Mouse (Mus musculus): ENCODE measurements at regions not wholly inside any gene's neighbourhood (a gene's known extent, or its start where the extent isn't known, plus 50 kb on each side); places are given as distances from the start of the nearest gene placed in this dataset.

DNA sequence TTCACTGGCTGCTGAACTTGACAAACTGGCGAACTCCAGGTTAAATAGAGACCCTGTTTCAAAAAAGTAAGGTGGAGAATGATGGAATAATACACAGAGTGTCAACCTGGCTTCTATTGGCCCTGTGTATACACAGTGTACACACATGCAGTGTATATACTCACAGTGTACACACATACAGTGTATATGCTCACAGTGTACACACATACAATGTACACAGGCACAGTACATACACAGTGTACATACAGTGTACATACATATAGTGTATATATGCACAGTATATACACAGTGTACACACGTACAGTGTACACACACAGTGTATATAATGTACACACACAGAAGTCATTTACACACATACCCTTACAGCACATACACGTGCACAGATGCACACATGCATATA, 52.4 kb upstream of the Aldh1b1 start:
- 0 out of 2 replicates have a peak, but pooled peaks cover 6% of the 10 kb centered on the region for H3K4me1 ChIP-seq (replicated peaks; ENCODE audit: control insufficient read depth, insufficient read depth, low read length)
- H3K9ac ChIP-seq (ENCODE audit: low read length), result no peak overlapping the region
- ATAC-seq (replicated peaks; ENCODE audit: low FRiP score, low TSS enrichment, low read depth) (0 out of 2 replicates have a peak, but pooled peaks have one; percentile 60), DNase-seq (ENCODE audit: low spot score) (no peak)
- H3K27ac ChIP-seq (ENCODE audit: low read depth), result no peak overlapping the region
- no peaks in the 10 kb centered on the region for H3K27me3 ChIP-seq (replicated peaks; ENCODE audit: control insufficient read depth, insufficient read depth, low read length)
- no peaks in the 10 kb centered on the region for H3K36me3 ChIP-seq (ENCODE audit: control insufficient read depth, insufficient read depth, low read length)
- no peak overlapping the region for H3K4me3 ChIP-seq (ENCODE audit: low read depth, low read length)
- no peaks in the 10 kb centered on the region for H3K9me3 ChIP-seq (ENCODE audit: control insufficient read depth, low read length)
- 88% methylated on average over 3 of the region's 3 CpGs for WGBS
- H3K4me2 ChIP-seq (ENCODE audit: low read length), result no peak overlapping the region

DNA sequence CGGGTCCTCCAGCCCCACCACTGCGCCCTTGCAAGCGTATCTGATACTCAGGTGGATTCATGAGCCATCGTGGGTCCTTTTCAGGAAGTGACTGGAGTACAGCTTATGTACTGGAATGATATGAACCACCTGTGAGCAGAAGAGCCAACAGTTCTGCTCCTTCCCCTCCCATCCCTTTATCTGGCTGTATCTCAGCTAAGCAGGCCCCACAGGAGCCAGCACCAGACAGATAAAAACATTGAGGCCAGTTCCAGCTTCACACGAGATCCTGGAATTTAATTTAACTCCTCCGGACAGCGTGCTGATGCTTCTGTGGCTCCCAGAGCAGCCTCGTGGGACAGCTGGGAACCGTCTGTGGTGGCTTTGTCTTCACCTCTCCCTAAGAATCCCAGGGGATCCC, 53.1 kb upstream of the Aldh1b1 start:
- H3K27me3 ChIP-seq (replicated peaks; ENCODE audit: control insufficient read depth, insufficient read depth, low read length), result no peaks in the 10 kb centered on the region
- H3K9me3 ChIP-seq (ENCODE audit: control insufficient read depth, low read length), result no peaks in the 10 kb centered on the region
- 0 out of 2 replicates have a peak, but pooled peaks cover 6% of the 10 kb centered on the region for H3K4me1 ChIP-seq (replicated peaks; ENCODE audit: control insufficient read depth, insufficient read depth, low read length)
- H3K4me2 ChIP-seq (ENCODE audit: low read length), result no peak overlapping the region
- H3K27ac ChIP-seq (ENCODE audit: low read depth), result peak overlapping the region; percentile 48; the same call in 1 of the 2 replicates
- DNase-seq (ENCODE audit: low spot score) (no peak), ATAC-seq (replicated peaks; ENCODE audit: low FRiP score, low TSS enrichment, low read depth) (no peak; the same call in 1 of the 2 replicates)
- 28% methylated on average over 9 of the region's 9 CpGs for WGBS
- no peaks in the 10 kb centered on the region for H3K36me3 ChIP-seq (ENCODE audit: control insufficient read depth, insufficient read depth, low read length)
- no peak overlapping the region for H3K4me3 ChIP-seq (ENCODE audit: low read depth, low read length)
- no peak overlapping the region for H3K9ac ChIP-seq (ENCODE audit: low read length)

DNA sequence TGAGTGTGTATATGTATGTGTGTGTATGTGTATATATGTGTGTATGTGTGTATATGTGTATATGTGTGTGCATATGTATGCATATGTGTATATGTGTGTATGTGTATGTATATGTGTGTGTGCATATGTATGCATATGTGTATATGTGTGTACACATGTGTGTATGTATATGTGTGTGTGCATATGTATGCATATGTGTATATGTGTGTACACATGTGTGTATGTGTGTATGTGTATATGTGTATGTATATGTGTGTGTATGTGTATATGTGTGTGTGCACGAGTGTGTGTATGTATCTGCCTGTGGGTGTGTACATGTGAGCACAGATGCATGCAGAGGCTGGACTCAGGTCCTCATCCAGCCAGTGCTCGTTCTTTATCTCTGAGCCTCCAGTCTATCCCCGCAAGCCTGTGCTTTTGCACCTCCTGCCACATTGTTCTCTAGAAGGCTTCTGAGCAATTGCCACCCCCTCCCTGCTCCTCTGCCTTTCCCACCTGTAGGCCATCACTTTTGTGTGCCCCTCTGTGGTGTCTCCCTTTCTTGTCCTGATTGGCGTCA, 53.9 kb upstream of the Aldh1b1 start:
- H3K27ac ChIP-seq (ENCODE audit: low read depth), result no peak overlapping the region
- ATAC-seq (replicated peaks; ENCODE audit: low FRiP score, low TSS enrichment, low read depth), result no peak
- 88% methylated on average over 4 of the region's 4 CpGs for WGBS

DNA sequence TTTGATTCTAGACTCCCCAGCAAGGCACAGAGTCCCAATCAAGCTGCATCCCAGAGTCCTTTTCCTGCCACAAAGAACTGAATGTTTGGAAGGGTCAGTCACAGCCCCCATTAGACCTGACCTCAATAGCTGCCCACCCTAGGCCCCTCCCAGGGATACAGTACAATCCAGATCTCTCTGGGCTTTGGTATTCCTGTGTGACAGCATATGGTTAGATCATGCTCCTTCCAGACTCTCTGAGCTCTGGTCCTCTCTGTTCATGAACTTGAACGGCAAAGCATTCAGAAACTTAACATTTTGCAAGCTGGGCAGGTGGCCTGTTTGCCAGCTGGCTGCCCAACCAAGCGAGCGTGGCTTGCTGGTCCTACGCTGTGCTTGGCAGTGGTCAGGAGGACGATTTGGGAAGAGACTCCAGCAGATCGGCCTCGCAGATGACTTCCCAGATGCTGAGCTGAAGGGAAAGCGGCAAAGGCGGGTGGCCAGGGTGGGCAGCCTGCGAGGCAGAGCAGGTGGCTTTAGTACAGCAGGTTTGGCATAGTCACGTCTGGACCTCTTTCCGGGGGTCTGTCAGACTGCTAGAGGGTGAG, 58.0 kb upstream of the Aldh1b1 start:
- no peaks in the 10 kb centered on the region for H3K27me3 ChIP-seq (replicated peaks; ENCODE audit: control insufficient read depth, insufficient read depth, low read length)
- ATAC-seq (replicated peaks; ENCODE audit: low FRiP score, low TSS enrichment, low read depth) (no peak), DNase-seq (ENCODE audit: low spot score) (no peak)
- H3K27ac ChIP-seq (ENCODE audit: low read depth), result no peak overlapping the region
- H3K36me3 ChIP-seq (ENCODE audit: control insufficient read depth, insufficient read depth, low read length), result no peaks in the 10 kb centered on the region
- no peak overlapping the region for H3K4me2 ChIP-seq (ENCODE audit: low read length)
- no peaks in the 10 kb centered on the region for H3K9me3 ChIP-seq (ENCODE audit: control insufficient read depth, low read length)
- H3K4me3 ChIP-seq (ENCODE audit: low read depth, low read length), result no peak overlapping the region
- 0 out of 2 replicates have a peak, but pooled peaks cover 6% of the 10 kb centered on the region for H3K4me1 ChIP-seq (replicated peaks; ENCODE audit: control insufficient read depth, insufficient read depth, low read length)
- no peak overlapping the region for H3K9ac ChIP-seq (ENCODE audit: low read length)
- WGBS, result 85% methylated on average over 12 of the region's 12 CpGs

More for the DNA sequence above, 53.9 kb upstream of the Aldh1b1 start:
- Histone ChIP-seq H3K4me1 (replicated peaks; ENCODE audit: control insufficient read depth, insufficient read depth, low read length) (0 out of 2 replicates have a peak, but pooled peaks cover 6% of the 10 kb centered on the region), H3K9ac (ENCODE audit: low read length) (no peak overlapping the region), H3K36me3 (ENCODE audit: control insufficient read depth, insufficient read depth, low read length) (no peaks in the 10 kb centered on the region), H3K4me2 (ENCODE audit: low read length) (no peak overlapping the region), H3K9me3 (ENCODE audit: control insufficient read depth, low read length) (no peaks in the 10 kb centered on the region), H3K27me3 (replicated peaks; ENCODE audit: control insufficient read depth, insufficient read depth, low read length) (no peaks in the 10 kb centered on the region), H3K4me3 (ENCODE audit: low read depth, low read length) (no peak overlapping the region)
- DNase-seq (ENCODE audit: low spot score), result no peak

DNA sequence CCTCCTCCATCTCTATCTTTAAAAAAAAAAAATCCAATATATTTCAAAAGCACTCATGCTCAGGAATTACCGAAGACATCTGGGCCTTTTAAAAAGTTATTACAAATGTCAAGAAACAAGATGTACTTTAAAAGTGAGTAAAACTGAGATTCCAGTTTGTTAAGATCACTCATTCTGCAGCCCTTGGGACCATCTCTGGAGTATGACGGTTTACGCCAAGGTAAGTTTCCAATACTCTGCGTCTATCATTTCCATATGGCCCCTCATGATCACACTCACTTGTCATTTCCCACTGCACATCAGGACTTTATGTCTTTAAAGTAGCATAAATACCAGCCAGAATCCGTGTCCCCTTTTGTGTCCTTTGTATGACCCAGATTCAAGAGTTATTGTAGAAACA, 58.5 kb upstream of the Aldh1b1 start:
- 68% methylated on average over 5 of the region's 5 CpGs for WGBS
- no peak overlapping the region for H3K27ac ChIP-seq (ENCODE audit: low read depth)
- no peaks in the 10 kb centered on the region for H3K9me3 ChIP-seq (ENCODE audit: control insufficient read depth, low read length)
- H3K36me3 ChIP-seq (ENCODE audit: control insufficient read depth, insufficient read depth, low read length), result no peaks in the 10 kb centered on the region
- DNase-seq (ENCODE audit: low spot score), result no peak
- no peak overlapping the region for H3K4me2 ChIP-seq (ENCODE audit: low read length)
- no peaks in the 10 kb centered on the region for H3K27me3 ChIP-seq (replicated peaks; ENCODE audit: control insufficient read depth, insufficient read depth, low read length)
- H3K9ac ChIP-seq (ENCODE audit: low read length), result no peak overlapping the region
- H3K4me3 ChIP-seq (ENCODE audit: low read depth, low read length), result no peak overlapping the region
- ATAC-seq (replicated peaks; ENCODE audit: low FRiP score, low TSS enrichment, low read depth), result no peak
- H3K4me1 ChIP-seq (replicated peaks; ENCODE audit: control insufficient read depth, insufficient read depth, low read length), result 0 out of 2 replicates have a peak, but pooled peaks cover 2% of the 10 kb centered on the region

DNA sequence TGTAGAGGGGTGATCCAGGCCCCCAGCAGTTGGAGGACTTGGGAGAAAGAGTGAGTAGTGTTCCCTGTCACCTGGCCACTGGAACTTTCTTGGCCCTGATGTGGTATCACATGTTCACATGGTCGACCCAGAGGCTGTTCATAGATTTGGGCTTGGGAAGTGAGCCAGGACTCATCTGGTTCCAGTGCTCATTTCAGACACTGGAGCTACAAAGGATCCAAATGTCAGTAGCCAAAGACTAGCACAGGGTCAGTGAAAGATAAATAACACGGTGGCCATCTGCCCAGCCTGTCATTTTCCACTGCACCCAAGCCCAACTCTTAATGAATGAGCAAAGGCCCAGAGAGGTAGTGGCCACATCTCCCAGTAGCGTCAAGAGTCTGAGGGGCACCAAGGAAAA, 59.1 kb upstream of the Aldh1b1 start:
- Histone ChIP-seq H3K9ac (ENCODE audit: low read length) (no peak overlapping the region), H3K4me3 (ENCODE audit: low read depth, low read length) (no peak overlapping the region), H3K4me1 (replicated peaks; ENCODE audit: control insufficient read depth, insufficient read depth, low read length) (no peaks in the 10 kb centered on the region), H3K9me3 (ENCODE audit: control insufficient read depth, low read length) (no peaks in the 10 kb centered on the region), H3K27ac (ENCODE audit: low read depth) (no peak overlapping the region), H3K36me3 (ENCODE audit: control insufficient read depth, insufficient read depth, low read length) (no peaks in the 10 kb centered on the region), H3K27me3 (replicated peaks; ENCODE audit: control insufficient read depth, insufficient read depth, low read length) (no peaks in the 10 kb centered on the region), H3K4me2 (ENCODE audit: low read length) (no peak overlapping the region)
- DNase-seq (ENCODE audit: low spot score) (no peak), ATAC-seq (replicated peaks; ENCODE audit: low FRiP score, low TSS enrichment, low read depth) (no peak)
- 76% methylated on average over 3 of the region's 3 CpGs for WGBS

DNA sequence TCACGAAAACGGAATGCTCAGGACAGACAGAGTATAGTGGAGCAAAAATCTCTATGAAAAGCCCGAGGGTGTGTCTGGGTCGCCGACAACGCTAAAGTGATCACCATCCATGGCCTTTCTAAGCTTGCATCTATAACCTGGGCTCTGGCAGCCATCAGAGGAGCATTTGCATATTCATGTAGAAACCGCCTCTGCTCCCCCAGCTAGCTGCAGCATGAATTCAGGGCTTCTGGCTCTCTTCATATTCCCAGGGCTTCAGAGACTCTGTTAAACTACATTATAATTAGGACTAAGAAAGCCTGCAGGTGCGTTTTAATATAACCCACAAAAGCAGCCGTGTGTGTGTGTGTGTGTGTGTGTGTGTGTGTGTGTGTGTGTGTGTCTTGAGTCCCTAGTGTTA, 59.7 kb upstream of the Aldh1b1 start:
- Histone ChIP-seq H3K36me3 (ENCODE audit: control insufficient read depth, insufficient read depth, low read length) (no peaks in the 10 kb centered on the region), H3K4me3 (ENCODE audit: low read depth, low read length) (no peak overlapping the region), H3K4me1 (replicated peaks; ENCODE audit: control insufficient read depth, insufficient read depth, low read length) (no peaks in the 10 kb centered on the region), H3K4me2 (ENCODE audit: low read length) (no peak overlapping the region), H3K27me3 (replicated peaks; ENCODE audit: control insufficient read depth, insufficient read depth, low read length) (no peaks in the 10 kb centered on the region), H3K9me3 (ENCODE audit: control insufficient read depth, low read length) (no peaks in the 10 kb centered on the region), H3K9ac (ENCODE audit: low read length) (no peak overlapping the region), H3K27ac (ENCODE audit: low read depth) (no peak overlapping the region)
- DNase-seq (ENCODE audit: low spot score), result no peak
- 70% methylated on average over 9 of the region's 9 CpGs for WGBS
- no peak for ATAC-seq (replicated peaks; ENCODE audit: low FRiP score, low TSS enrichment, low read depth)

DNA sequence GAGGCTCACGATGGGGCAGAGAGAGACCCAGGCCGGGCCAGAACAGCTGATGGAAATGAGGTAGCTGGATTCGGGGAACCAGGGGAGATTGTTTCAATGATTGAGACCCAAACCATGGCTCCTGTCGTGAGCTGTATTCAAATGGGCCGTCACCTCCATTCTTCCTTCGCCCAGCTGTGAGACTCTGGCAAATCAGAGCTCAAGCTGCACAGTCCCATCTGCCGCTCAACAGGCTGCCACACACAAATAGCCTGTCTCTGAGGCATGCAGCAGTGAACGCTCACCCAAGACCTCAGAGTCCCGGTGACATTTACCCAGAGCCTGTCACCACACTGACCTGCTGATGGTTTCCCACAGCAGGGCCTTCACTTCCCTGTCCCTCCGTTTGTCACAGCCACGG, 60.1 kb upstream of the Aldh1b1 start:
- no peak for ATAC-seq (replicated peaks; ENCODE audit: low FRiP score, low TSS enrichment, low read depth)

DNA sequence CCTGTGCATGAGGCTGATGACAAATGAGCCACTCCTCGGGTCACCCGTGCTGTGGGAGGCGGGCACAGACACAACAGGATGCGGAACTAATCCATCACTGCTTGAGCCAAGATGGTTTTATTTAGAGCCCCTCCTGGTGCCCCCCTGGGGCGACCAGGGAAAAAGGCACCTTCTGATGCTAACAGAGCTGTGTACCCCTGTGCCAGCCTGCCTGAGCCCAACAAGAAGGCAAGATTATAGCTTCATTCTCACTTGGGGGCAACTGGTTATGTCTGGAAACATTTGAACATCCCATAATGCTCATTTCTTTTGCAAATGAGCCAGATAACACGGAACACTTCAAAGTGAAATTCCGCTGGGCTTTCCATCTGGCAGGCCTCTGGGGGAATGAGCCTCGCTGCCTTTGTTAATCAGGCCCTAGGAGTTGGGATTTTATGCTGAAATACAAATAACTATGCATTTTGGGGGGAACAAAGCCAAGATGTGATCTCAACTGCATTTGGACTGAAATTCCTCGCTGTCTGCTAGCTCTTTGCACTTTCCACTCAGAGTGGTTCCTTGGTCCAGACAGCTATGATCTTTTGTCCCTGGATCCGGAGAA, 62.5 kb upstream of the Aldh1b1 start:
- 61% methylated on average over 10 of the region's 10 CpGs for WGBS
- H3K27me3 ChIP-seq (replicated peaks; ENCODE audit: control insufficient read depth, insufficient read depth, low read length), result no peaks in the 10 kb centered on the region
- H3K4me3 ChIP-seq (ENCODE audit: low read depth, low read length), result no peak overlapping the region
- H3K4me1 ChIP-seq (replicated peaks; ENCODE audit: control insufficient read depth, insufficient read depth, low read length), result no peaks in the 10 kb centered on the region
- H3K9ac ChIP-seq (ENCODE audit: low read length), result no peak overlapping the region
- DNase-seq (ENCODE audit: low spot score) (no peak), ATAC-seq (replicated peaks; ENCODE audit: low FRiP score, low TSS enrichment, low read depth) (no peak)
- H3K27ac ChIP-seq (ENCODE audit: low read depth), result no peak overlapping the region
- no peak overlapping the region for H3K4me2 ChIP-seq (ENCODE audit: low read length)
- no peaks in the 10 kb centered on the region for H3K36me3 ChIP-seq (ENCODE audit: control insufficient read depth, insufficient read depth, low read length)
- no peaks in the 10 kb centered on the region for H3K9me3 ChIP-seq (ENCODE audit: control insufficient read depth, low read length)

More for the DNA sequence above, 60.1 kb upstream of the Aldh1b1 start:
- Histone ChIP-seq H3K27ac (ENCODE audit: low read depth) (no peak overlapping the region), H3K4me2 (ENCODE audit: low read length) (no peak overlapping the region), H3K9ac (ENCODE audit: low read length) (no peak overlapping the region), H3K4me3 (ENCODE audit: low read depth, low read length) (no peak overlapping the region), H3K27me3 (replicated peaks; ENCODE audit: control insufficient read depth, insufficient read depth, low read length) (no peaks in the 10 kb centered on the region), H3K36me3 (ENCODE audit: control insufficient read depth, insufficient read depth, low read length) (no peaks in the 10 kb centered on the region), H3K4me1 (replicated peaks; ENCODE audit: control insufficient read depth, insufficient read depth, low read length) (no peaks in the 10 kb centered on the region), H3K9me3 (ENCODE audit: control insufficient read depth, low read length) (no peaks in the 10 kb centered on the region)
- WGBS, result 69% methylated on average over 11 of the region's 11 CpGs
- no peak for DNase-seq (ENCODE audit: low spot score)
